Mouse (Mus musculus): ENCODE results near the gene Pax5. TPM values are rescaled to one million over a fixed set of nuclear protein-coding genes. Genes with fewer than 3 reads are reported as not detected.
A peak's percentile ranks its signal among the peaks of the same experiment; 100 is the strongest.

The Pax5 gene
- polyA plus RNA-seq, 1 experiment from 2014 or later = 0.09 TPM

- ATAC-seq (ENCODE audit: low read depth) (no peak), DNase-seq (no peak)
- Histone ChIP-seq H3K9me3 (replicated peaks) (no peaks in the 10 kb centered on the region), H3K36me3 (no peaks in the 10 kb centered on the region), H3K4me1 (replicated peaks) (no peaks in the 10 kb centered on the region), H3K27me3 (no peaks in the 10 kb centered on the region), H3K4me3 (replicated peaks) (no peak overlapping the region), H3K27ac (no peak overlapping the region), H3K4me2 (no peak overlapping the region), H3K9ac (no peak overlapping the region)
- WGBS (ENCODE audit: insufficient replicate concordance) = 52% methylated on average over 3 of the region's 3 CpGs
Observed at GRCm38 (mm10) chr4:44678026-44678425, 32.3 kb downstream of the Pax5 start.

- ATAC-seq (ENCODE audit: low read depth) (no peak), DNase-seq (no peak)
- Histone ChIP-seq H3K9ac (no peak overlapping the region), H3K27me3 (no peaks in the 10 kb centered on the region), H3K9me3 (replicated peaks) (no peaks in the 10 kb centered on the region), H3K27ac (no peak overlapping the region), H3K4me2 (no peak overlapping the region), H3K4me1 (replicated peaks) (no peaks in the 10 kb centered on the region), H3K4me3 (replicated peaks) (no peak overlapping the region), H3K36me3 (no peaks in the 10 kb centered on the region)
- 60% methylated on average over 8 of the region's 8 CpGs for WGBS (ENCODE audit: insufficient replicate concordance)
Observed at GRCm38 (mm10) chr4:44674973-44675372, 35.3 kb downstream of the Pax5 start.

GRCm38 (mm10) chr4:44673726-44674125, 36.6 kb downstream of the Pax5 start:
- H3K36me3 ChIP-seq = no peaks in the 10 kb centered on the region
- no peaks in the 10 kb centered on the region for H3K4me1 ChIP-seq (replicated peaks)
- H3K4me2 ChIP-seq = no peak overlapping the region
- no peaks in the 10 kb centered on the region for H3K27me3 ChIP-seq
- H3K27ac ChIP-seq = no peak overlapping the region
- H3K4me3 ChIP-seq (replicated peaks) = no peak overlapping the region
- WGBS (ENCODE audit: insufficient replicate concordance) = 45% methylated on average over 9 of the region's 9 CpGs
- ATAC-seq (ENCODE audit: low read depth) = no peak
- H3K9me3 ChIP-seq (replicated peaks) = no peaks in the 10 kb centered on the region
- no peak for DNase-seq
- no peak overlapping the region for H3K9ac ChIP-seq

- H3K27me3 ChIP-seq = peaks cover 3% of the 10 kb centered on the region; the same call in 1 of the 2 replicates
- no peak overlapping the region for H3K4me3 ChIP-seq (replicated peaks)
- no peaks in the 10 kb centered on the region for H3K4me1 ChIP-seq (replicated peaks)
- no peak overlapping the region for H3K9ac ChIP-seq
- no peaks in the 10 kb centered on the region for H3K9me3 ChIP-seq (replicated peaks)
- ATAC-seq (ENCODE audit: low read depth) (no peak), DNase-seq (no peak)
- no peak overlapping the region for H3K4me2 ChIP-seq
- no peak overlapping the region for H3K27ac ChIP-seq
- H3K36me3 ChIP-seq = no peaks in the 10 kb centered on the region
- WGBS (ENCODE audit: insufficient replicate concordance) = 34% methylated on average over 10 of the region's 10 CpGs
Observed at GRCm38 (mm10) chr4:44672216-44672937, 37.9 kb downstream of the Pax5 start.

GRCm38 (mm10) chr4:44671486-44671885, 38.8 kb downstream of the Pax5 start:
- 65% methylated on average over 3 of the region's 3 CpGs for WGBS (ENCODE audit: insufficient replicate concordance)

GRCm38 (mm10) chr4:44671035-44671434, 39.3 kb downstream of the Pax5 start:
- 55% methylated on average over 2 of the region's 2 CpGs for WGBS (ENCODE audit: insufficient replicate concordance)
- H3K9me3 ChIP-seq (replicated peaks) = no peaks in the 10 kb centered on the region
- DNase-seq (no peak), ATAC-seq (ENCODE audit: low read depth) (no peak)
- H3K4me3 ChIP-seq (replicated peaks) = no peak overlapping the region
- no peak overlapping the region for H3K27ac ChIP-seq
- H3K4me1 ChIP-seq (replicated peaks) = no peaks in the 10 kb centered on the region
- peaks cover 16% of the 10 kb centered on the region for H3K27me3 ChIP-seq
- H3K4me2 ChIP-seq = no peak overlapping the region
- no peaks in the 10 kb centered on the region for H3K36me3 ChIP-seq
- no peak overlapping the region for H3K9ac ChIP-seq

More at GRCm38 (mm10) chr4:44671486-44671885, 38.8 kb downstream of the Pax5 start:
- Histone ChIP-seq H3K4me1 (replicated peaks) (no peaks in the 10 kb centered on the region), H3K36me3 (no peaks in the 10 kb centered on the region), H3K4me3 (replicated peaks) (no peak overlapping the region), H3K4me2 (no peak overlapping the region), H3K9ac (no peak overlapping the region), H3K9me3 (replicated peaks) (no peaks in the 10 kb centered on the region), H3K27ac (no peak overlapping the region), H3K27me3 (peaks cover 11% of the 10 kb centered on the region)
- DNase-seq (no peak), ATAC-seq (ENCODE audit: low read depth) (no peak)

- no peak overlapping the region for H3K9ac ChIP-seq
- H3K4me2 ChIP-seq = no peak overlapping the region
- no peak for DNase-seq
- no peaks in the 10 kb centered on the region for H3K9me3 ChIP-seq (replicated peaks)
- no peaks in the 10 kb centered on the region for H3K36me3 ChIP-seq
- peaks cover 22% of the 10 kb centered on the region for H3K27me3 ChIP-seq
- H3K27ac ChIP-seq = no peak overlapping the region
- no peak for ATAC-seq (ENCODE audit: low read depth)
- no peaks in the 10 kb centered on the region for H3K4me1 ChIP-seq (replicated peaks)
- WGBS (ENCODE audit: insufficient replicate concordance) = 62% methylated on average over 4 of the region's 4 CpGs
- no peak overlapping the region for H3K4me3 ChIP-seq (replicated peaks)
Observed at GRCm38 (mm10) chr4:44670380-44670779, 39.9 kb downstream of the Pax5 start.

GRCm38 (mm10) chr4:44669485-44670181, 40.7 kb downstream of the Pax5 start:
- no peak for DNase-seq
- 72% methylated on average over 7 of the region's 7 CpGs for WGBS (ENCODE audit: insufficient replicate concordance)
- no peak overlapping the region for H3K27ac ChIP-seq
- H3K9me3 ChIP-seq (replicated peaks) = no peaks in the 10 kb centered on the region
- ATAC-seq (ENCODE audit: low read depth) = no peak
- H3K9ac ChIP-seq = no peak overlapping the region
- no peaks in the 10 kb centered on the region for H3K36me3 ChIP-seq
- peaks cover 30% of the 10 kb centered on the region for H3K27me3 ChIP-seq
- H3K4me2 ChIP-seq = no peak overlapping the region
- H3K4me3 ChIP-seq (replicated peaks) = no peak overlapping the region
- no peaks in the 10 kb centered on the region for H3K4me1 ChIP-seq (replicated peaks)

- Histone ChIP-seq H3K36me3 (no peaks in the 10 kb centered on the region), H3K4me3 (replicated peaks) (no peak overlapping the region), H3K4me1 (replicated peaks) (no peaks in the 10 kb centered on the region), H3K4me2 (no peak overlapping the region), H3K9me3 (replicated peaks) (no peaks in the 10 kb centered on the region), H3K27ac (no peak overlapping the region), H3K9ac (no peak overlapping the region), H3K27me3 (peaks cover 40% of the 10 kb centered on the region)
- DNase-seq = no peak
- no peak for ATAC-seq (ENCODE audit: low read depth)
- whole genome bisulfite sequencing (ENCODE audit: insufficient replicate concordance) = 56% methylated on average over 6 of the region's 6 CpGs
Observed at GRCm38 (mm10) chr4:44668574-44668973, 41.7 kb downstream of the Pax5 start.

- H3K9me3 ChIP-seq (replicated peaks) = no peaks in the 10 kb centered on the region
- WGBS (ENCODE audit: insufficient replicate concordance) = 43% methylated on average over 3 of the region's 3 CpGs
- no peak for DNase-seq
Observed at GRCm38 (mm10) chr4:44668172-44668571, 42.1 kb downstream of the Pax5 start.

GRCm38 (mm10) chr4:44667369-44667768, 42.9 kb downstream of the Pax5 start:
- H3K27me3 ChIP-seq = peaks cover 52% of the 10 kb centered on the region
- no peaks in the 10 kb centered on the region for H3K9me3 ChIP-seq (replicated peaks)
- DNase-seq = no peak
- no peaks in the 10 kb centered on the region for H3K36me3 ChIP-seq
- H3K9ac ChIP-seq = no peak overlapping the region
- no peak overlapping the region for H3K27ac ChIP-seq
- H3K4me1 ChIP-seq (replicated peaks) = no peaks in the 10 kb centered on the region
- 41% methylated on average over 6 of the region's 6 CpGs for WGBS (ENCODE audit: insufficient replicate concordance)
- H3K4me2 ChIP-seq = no peak overlapping the region
- no peak overlapping the region for H3K4me3 ChIP-seq (replicated peaks)
- no peak for ATAC-seq (ENCODE audit: low read depth)

More at GRCm38 (mm10) chr4:44668172-44668571, 42.1 kb downstream of the Pax5 start:
- Histone ChIP-seq H3K27ac (no peak overlapping the region), H3K27me3 (peaks cover 44% of the 10 kb centered on the region), H3K4me2 (no peak overlapping the region), H3K4me1 (replicated peaks) (no peaks in the 10 kb centered on the region), H3K4me3 (replicated peaks) (no peak overlapping the region), H3K9ac (no peak overlapping the region), H3K36me3 (no peaks in the 10 kb centered on the region)
- no peak for ATAC-seq (ENCODE audit: low read depth)

- no peaks in the 10 kb centered on the region for H3K9me3 ChIP-seq (replicated peaks)
- H3K27ac ChIP-seq = no peak overlapping the region
- ATAC-seq (ENCODE audit: low read depth) = no peak
- no peak for DNase-seq
- no peaks in the 10 kb centered on the region for H3K4me1 ChIP-seq (replicated peaks)
- H3K9ac ChIP-seq = no peak overlapping the region
- H3K36me3 ChIP-seq = no peaks in the 10 kb centered on the region
- H3K4me2 ChIP-seq = peak overlapping the region; percentile 65
- 21% methylated on average over 6 of the region's 6 CpGs for WGBS (ENCODE audit: insufficient replicate concordance)
- peak overlapping the region; percentile 40 for H3K4me3 ChIP-seq (replicated peaks)
- H3K27me3 ChIP-seq = peaks cover 67% of the 10 kb centered on the region
Observed at GRCm38 (mm10) chr4:44664767-44665056, 45.6 kb downstream of the Pax5 start.

Measured in liver, embryonic 13.5 days (tissue).